Mouse (Mus musculus) stomach, postnatal 0 days (tissue): Measurements from ENCODE around the gene Foxn2.

Experiments used
- CTCF ChIP-seq: IDR thresholded peaks from 2 replicates; pipeline ENCODE4 v1.5.1; 2016; ENCODE audit warnings: antibody characterized with exemption, low read depth, mild to moderate bottlenecking, moderate library complexity
- EP300 ChIP-seq: optimal IDR thresholded peaks from 2 replicates; pipeline ENCODE3; 2016; ENCODE audit warnings: antibody characterized with exemption

DNA sequence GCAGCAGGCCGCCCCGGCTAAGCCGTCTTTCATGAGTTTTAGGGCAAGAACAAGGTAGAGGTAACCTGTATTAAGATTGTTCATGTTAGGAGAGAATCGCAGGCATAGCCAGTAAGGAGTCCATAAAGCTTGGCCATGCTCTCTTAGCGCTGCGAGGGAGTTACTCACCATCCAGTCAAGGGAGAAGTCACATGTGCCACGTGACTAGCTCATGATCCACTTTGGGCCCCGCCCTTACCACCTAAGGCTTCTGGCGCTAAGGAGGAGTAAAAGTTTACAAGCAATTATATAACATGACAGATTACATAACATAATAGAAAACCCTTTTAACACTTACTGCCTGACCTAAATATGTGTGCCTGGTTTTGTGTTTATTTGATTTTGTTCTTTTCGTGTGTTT, 8.5 kb upstream of the Foxn2 start:
- TF ChIP-seq CTCF (no peak), EP300 (no peak)
